Mouse (Mus musculus) cortical plate, adult 2 months (tissue): ENCODE data around the gene Snx11.

Source experiments
- CTCF ChIP-seq: fragments of 200-500 bp; IDR thresholded peaks from 2 replicates; pipeline ENCODE4 v1.5.1; 2011; ENCODE audit warnings: mild to moderate bottlenecking, control low read depth, low read length; ENCODE audit not compliant: insufficient read depth; ENCODE audit errors: extremely low read depth
- POLR2A ChIP-seq: fragments of 200-500 bp; IDR thresholded peaks from 2 replicates; pipeline ENCODE4 v1.6.1; 2011; ENCODE audit warnings: mild to moderate bottlenecking, low read length, control low read depth; ENCODE audit not compliant: insufficient read depth; ENCODE audit errors: extremely low read depth

DNA sequence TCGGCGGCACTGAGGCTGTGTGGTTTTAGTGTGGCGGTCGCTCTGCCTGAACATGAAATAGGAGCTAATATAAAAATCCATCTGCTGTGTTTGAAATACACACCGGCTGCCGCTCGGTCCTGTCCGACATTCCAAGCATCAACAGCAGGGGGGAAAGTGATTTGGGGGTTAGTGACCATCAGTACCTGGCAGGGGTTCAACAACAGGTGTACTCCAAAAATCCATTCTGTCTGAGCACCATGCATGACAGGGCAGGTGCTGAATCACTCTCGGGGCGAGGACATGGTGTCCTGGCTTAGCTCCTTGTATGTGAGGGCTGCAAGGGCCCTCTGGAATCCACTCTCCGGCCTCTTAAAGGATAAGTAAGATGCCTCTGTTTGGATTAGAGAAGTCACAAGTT, 41.0 kb downstream of the Snx11 start:
- TF ChIP-seq POLR2A (no peak), CTCF (no peak)
